ENCODE assay signal across 26 mouse cellular contexts in genomic region chr15:80445956-80446687, GRCm38 (mm10).
DNase-seq lines count a peak whose midpoint lies in the region; TF ChIP-seq lines count a peak whose summit lies in the region.
"Had no signal": no experiment of that assay in that cellular context is flagged by ENCODE, and none has a peak within 500 bp of the region (broad histone marks: within the 10 kb centered on the region; RNA-seq: fewer than 3 reads in every experiment).

No protein-coding gene starts in this region.

- no peak overlapping the region for H3K4me3 ChIP-seq in layer of hippocampus, adult 2 months
- H3K4me3 ChIP-seq: embryonic facial prominence, embryonic 10.5 days; embryonic facial prominence, embryonic 13.5 days; erythroblast, embryonic 14.5 days; forebrain, embryonic 12.5 days; gastrocnemius, adult 2 months; heart, embryonic 12.5 days; heart, embryonic 15.5 days; hindbrain, embryonic 10.5 days; hindbrain, embryonic 13.5 days had no signal

- TF ChIP-seq CTCF in layer of hippocampus, adult 2 months (conservative IDR thresholded peaks at IDR 0.05) = no peak

- no peak for DNase-seq in layer of hippocampus, adult 2 months (ENCODE audit: low spot score in 2 of 2)
- no peak for DNase-seq in layer of hippocampus, postnatal 14 days (ENCODE audit: low spot score in 2 of 2)
- DNase-seq in NIH3T3 (ENCODE audit: low read depth) = peak; percentile 44
- peak; percentile 47 for DNase-seq in lung, postnatal 14 days
- DNase-seq in lung, postnatal 4 days = peak; percentile 41 to 49
- no peak for DNase-seq in gastrocnemius, adult 18-20 months (ENCODE audit: low spot score)
- no peak for DNase-seq in heart, adult 9 months (ENCODE audit: low spot score in 2 of 2)
- DNase-seq: adrenal gland, postnatal 10 days; adrenal gland, postnatal 36 days; cerebellum, adult 18-20 months; cerebellum, adult 9-10 months; cerebellum, postnatal 36 days; embryo, embryonic 11 days; gastrocnemius, adult 2 months; gastrocnemius, postnatal 14 days; heart, adult 11 months; heart, postnatal 10 days; heart, postnatal 36 days had no signal

- H3K27ac ChIP-seq in layer of hippocampus, adult 2 months = peak overlapping the region; percentile 70
- H3K27ac ChIP-seq: embryonic facial prominence, embryonic 10.5 days; embryonic facial prominence, embryonic 13.5 days; forebrain, embryonic 12.5 days; gastrocnemius, adult 2 months; heart, embryonic 15.5 days; hindbrain, embryonic 10.5 days; hindbrain, embryonic 13.5 days had no signal

Comparison
In these comparisons a context has a peak if more than half of its experiments do, and no peak if none do; other contexts are left out.
1. DNase-seq: peak in NIH3T3 (single experiment), lung, postnatal 14 days (single experiment) and lung, postnatal 4 days (2 of 2); none in layer of hippocampus, adult 2 months (0 of 2), layer of hippocampus, postnatal 14 days (0 of 2), gastrocnemius, adult 18-20 months (single experiment) and heart, adult 9 months (0 of 2).